Mouse (Mus musculus) CH12.LX (cell line): ENCODE results near the gene Fgfr2. TPM values are rescaled to one million over a fixed set of nuclear protein-coding genes. Genes with fewer than 3 reads are reported as not detected.
"Not testable (repeated sequence)": the region's sequence is repeated elsewhere in the genome, so short reads cannot be mapped to it uniquely, and the experiment has no call there.

Source experiments
- DNase-seq: peaks from one replicate; pipeline ENCODE4 v3.0.0-alpha.2; 2013; ENCODE audit errors: extremely low read depth
- H3K27ac ChIP-seq: 2 replicates; pipeline ENCODE4 v1.5.1; 2012; ENCODE audit warnings: low read depth, mild to moderate bottlenecking, control low read depth, moderate library complexity; ENCODE audit not compliant: insufficient read depth
- H3K27me3 ChIP-seq: replicated peaks from 2 replicates; pipeline ENCODE3; 2012; ENCODE audit warnings: inconsistent platforms
- H3K36me3 ChIP-seq, 2 experiments: replicated peaks in 1 of 2; 2 replicates each; pipeline versions ENCODE3 to v1.6.1; 2012; ENCODE audit warnings: inconsistent platforms in 1 of 2, low read length in 1 of 2, mild to moderate bottlenecking in 1 of 2, mixed read lengths in 1 of 2, moderate library complexity in 1 of 2; ENCODE audit not compliant: control insufficient read depth in 1 of 2, insufficient read depth in 1 of 2
- H3K4me1 ChIP-seq, 2 experiments: 2 replicates each; pipeline ENCODE4 v1.6.1; 2012; ENCODE audit warnings: inconsistent platforms in 1 of 2, moderate library complexity in 1 of 2; ENCODE audit not compliant: insufficient read depth in 2 of 2, control insufficient read depth in 1 of 2
- H3K4me2 ChIP-seq: 2 replicates; pipeline ENCODE4 v1.6.1; 2012; ENCODE audit warnings: low read depth, mild to moderate bottlenecking, control low read depth; ENCODE audit not compliant: poor library complexity, insufficient read depth, severe bottlenecking
- H3K4me3 ChIP-seq, 3 experiments: fragments of 150-350 bp in 1 of 3; sonication (generic) in 1 of 3; replicated peaks in 1 of 3; 2 replicates each; pipeline versions ENCODE3 to v1.5.1; 2011 to 2012; ENCODE audit warnings: low read depth in 2 of 3, low read length in 2 of 3, mild to moderate bottlenecking in 2 of 3, moderate library complexity in 2 of 3, control low read depth in 1 of 3, improper control_type of control experiment in 1 of 3, inconsistent platforms in 1 of 3, mixed read lengths in 1 of 3; ENCODE audit not compliant: poor library complexity in 1 of 3
- H3K79me2 ChIP-seq: replicated peaks from 2 replicates; pipeline ENCODE4 v1.6.1; 2012; ENCODE audit warnings: mild to moderate bottlenecking, moderate library complexity; ENCODE audit not compliant: control insufficient read depth, poor library complexity, insufficient read depth, severe bottlenecking; ENCODE audit errors: extremely low read depth
- H3K9ac ChIP-seq: 2 replicates; pipeline ENCODE4 v1.6.1; 2012; ENCODE audit warnings: low read depth, mild to moderate bottlenecking, control low read depth, moderate library complexity; ENCODE audit not compliant: insufficient read depth
- H3K9me3 ChIP-seq: replicated peaks from 2 replicates; pipeline ENCODE3; 2012; ENCODE audit warnings: low read length, inconsistent platforms, mixed read lengths
- BHLHE40 ChIP-seq: IDR thresholded peaks from 2 replicates; pipeline ENCODE4 v1.6.1; 2011; ENCODE audit warnings: mild to moderate bottlenecking, low read depth, low read length, improper control_type of control experiment
- EP300 ChIP-seq: IDR thresholded peaks from 2 replicates; pipeline ENCODE4 v1.6.1; 2011; ENCODE audit warnings: low read length, improper control_type of control experiment
- HCFC1 ChIP-seq: IDR thresholded peaks from 2 replicates; pipeline ENCODE4 v1.6.1; 2012; ENCODE audit warnings: low read depth, mild to moderate bottlenecking, inconsistent platforms, low read length, improper control_type of control experiment
- KAT2A ChIP-seq: IDR thresholded peaks from 2 replicates; pipeline ENCODE4 v1.6.1; 2012; ENCODE audit warnings: low read length, improper control_type of control experiment, inconsistent platforms; ENCODE audit not compliant: insufficient replicate concordance
- MAFK ChIP-seq: IDR thresholded peaks from 2 replicates; pipeline ENCODE4 v1.6.1; 2011; ENCODE audit warnings: low read length, improper control_type of control experiment; ENCODE audit not compliant: insufficient replicate concordance
- MAX ChIP-seq: IDR thresholded peaks from 2 replicates; pipeline ENCODE4 v1.6.1; 2011; ENCODE audit warnings: low read length, improper control_type of control experiment
- MEF2A ChIP-seq: IDR thresholded peaks from 2 replicates; pipeline ENCODE4 v1.6.1; 2014; ENCODE audit warnings: low read depth, mild to moderate bottlenecking, inconsistent platforms, low read length, improper control_type of control experiment, borderline replicate concordance
- NELFE ChIP-seq: IDR thresholded peaks from 2 replicates; pipeline ENCODE4 v1.6.1; 2011; ENCODE audit warnings: low read depth, low read length, improper control_type of control experiment
- PAX5 ChIP-seq: IDR thresholded peaks from 2 replicates; pipeline ENCODE4 v1.6.1; 2012; ENCODE audit warnings: low read length, inconsistent platforms, mixed read lengths
- POLR2A ChIP-seq: IDR thresholded peaks from 2 replicates; pipeline ENCODE4 v1.6.1; 2011; ENCODE audit warnings: low read depth, mild to moderate bottlenecking, improper control_type of control experiment, low read length
- POLR2AphosphoS2 ChIP-seq: IDR thresholded peaks from 2 replicates; pipeline ENCODE4 v1.6.1; 2011; ENCODE audit warnings: low read depth, low read length, improper control_type of control experiment
- SIN3A ChIP-seq: IDR thresholded peaks from 2 replicates; pipeline ENCODE4 v1.6.1; 2012; ENCODE audit warnings: low read length, improper control_type of control experiment, inconsistent platforms
- SMC3 ChIP-seq: IDR thresholded peaks from 2 replicates; pipeline ENCODE4 v1.6.1; 2011; ENCODE audit warnings: low read depth, low read length, improper control_type of control experiment
- TBP ChIP-seq: conservative IDR thresholded peaks from 2 replicates; pipeline ENCODE4 v1.6.1; 2011; ENCODE audit warnings: low read depth, low read length, improper control_type of control experiment
- TCF12 ChIP-seq: IDR thresholded peaks from 2 replicates; pipeline ENCODE4 v1.6.1; 2014; ENCODE audit warnings: low read depth, mild to moderate bottlenecking, inconsistent platforms, low read length, improper control_type of control experiment
- USF1 ChIP-seq: IDR thresholded peaks from 2 replicates; pipeline ENCODE4 v1.6.1; 2014; ENCODE audit warnings: low read depth, mild to moderate bottlenecking, inconsistent platforms, low read length, improper control_type of control experiment
- dilution Hi-C: fragments of 300-500 bp; cut with MboI; formaldehyde crosslinking; loops from 2 replicates; pipeline ENCODE4 v1.14.3; 2020; ENCODE audit warnings: low sequenced_read_pairs; ENCODE audit not compliant: extremely low pct_unique_long_range_greater_than_20kb, extremely low pct_ligation_motif_present
- in situ Hi-C: fragments of 300-500 bp; cut with MboI; formaldehyde crosslinking; loops from 3 replicates; pipeline ENCODE4 v1.14.3; 2019; ENCODE audit warnings: low sequenced_read_pairs, low pct_ligation_motif_present, low pct_unique_long_range_greater_than_20kb, mixed read lengths
- polyA plus RNA-seq: library from polyadenylated mRNA; unstranded; fragments of >175 nt; gene quantifications from 2 replicates; pipeline ENCODE4 v1.2.1, GENCODE M21; 2012; ENCODE audit warnings: low read depth; ENCODE audit not compliant: insufficient read length
- total RNA-seq, 2 experiments: library from RNA; depleted of rRNA; stranded (reverse); fragments of 300-350 nt in 1 of 2; fragments of >200 nt in 1 of 2; gene quantifications; 2 replicates each; pipeline ENCODE4 v1.2.3; 2012 to 2014

Gene Fgfr2
- total and polyA plus RNA-seq, 3 experiments, result not detected

GRCm38 (mm10) chr7:130669370-130669881 is 2453.7 kb downstream of the Fgfr2 start:
- no peaks in the 10 kb centered on the region for H3K36me3 ChIP-seq
- H3K4me1 ChIP-seq, result 0 out of 4 replicates have a peak, but pooled peaks cover 0 to 5% of the 10 kb centered on the region in 2 experiments
- H3K27me3 ChIP-seq, result peaks cover 43% of the 10 kb centered on the region
- H3K4me3 ChIP-seq, result no peak overlapping the region
- H3K79me2 ChIP-seq, result no peaks in the 10 kb centered on the region
- DNase-seq, result no peak
- H3K4me2 ChIP-seq, result no peak overlapping the region
- H3K9ac ChIP-seq, result no peak overlapping the region
- dilution Hi-C loops (no loop called here), in situ Hi-C loops (no loop called here)
- TF ChIP-seq KAT2A (no peak), USF1 (no peak), TBP (no peak), MEF2A (no peak), MAX (no peak), POLR2A (no peak), BHLHE40 (no peak), HCFC1 (no peak), TCF12 (no peak), POLR2AphosphoS2 (no peak), NELFE (no peak), PAX5 (no peak), EP300 (no peak), SIN3A (no peak)
- no peak overlapping the region for H3K27ac ChIP-seq
- H3K9me3 ChIP-seq, result peaks cover 14% of the 10 kb centered on the region

DNA sequence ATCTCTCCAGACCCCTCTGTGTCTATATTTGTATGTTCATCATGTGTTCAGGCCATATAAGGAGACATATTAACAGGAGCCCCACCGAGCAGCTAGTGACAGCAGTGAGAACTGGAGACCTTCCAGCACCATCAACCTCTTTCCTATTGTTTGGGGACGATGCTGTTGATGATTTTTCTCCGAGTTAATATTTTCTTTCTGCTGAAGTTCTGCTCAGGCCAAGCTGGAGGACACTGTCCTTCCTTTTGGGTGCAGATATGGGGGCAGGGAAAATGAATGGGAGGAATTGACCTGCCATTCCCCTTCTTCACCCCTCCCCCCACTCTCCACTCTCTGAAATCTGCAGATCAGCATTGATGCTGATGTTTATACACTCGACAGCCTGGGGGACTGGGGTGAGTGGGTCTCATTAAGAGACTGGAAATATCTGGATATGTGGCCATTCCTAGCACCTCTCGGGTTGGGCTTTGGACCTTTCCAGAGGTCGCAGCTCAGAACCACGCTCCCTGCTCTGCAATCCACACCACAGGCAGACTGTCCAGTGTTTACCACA is 2454.3 kb downstream of the Fgfr2 start:
- H3K4me1 ChIP-seq, result 0 out of 4 replicates have a peak, but pooled peaks cover 0 to 5% of the 10 kb centered on the region in 2 experiments
- H3K36me3 ChIP-seq, result no peaks in the 10 kb centered on the region
- no peak overlapping the region for H3K4me2 ChIP-seq
- no peak overlapping the region for H3K9ac ChIP-seq
- in situ Hi-C loops (no loop called here), dilution Hi-C loops (no loop called here)
- H3K27ac ChIP-seq, result no peak overlapping the region
- no peak overlapping the region for H3K4me3 ChIP-seq
- peaks cover 21% of the 10 kb centered on the region for H3K9me3 ChIP-seq
- DNase-seq, result no peak
- peaks cover 48% of the 10 kb centered on the region for H3K27me3 ChIP-seq
- no peaks in the 10 kb centered on the region for H3K79me2 ChIP-seq
- TF ChIP-seq EP300, result no peak
- TF ChIP-seq MAFK, result no peak
- no peak for TF ChIP-seq SMC3
- TF ChIP-seq PAX5, result no peak
- TF ChIP-seq, all 38 proteins: peak for 0

GRCm38 (mm10) chr7:130668013-130668412 is 2455.1 kb downstream of the Fgfr2 start:
- Histone ChIP-seq H3K9me3 (peaks cover 21% of the 10 kb centered on the region), H3K27me3 (peaks cover 46% of the 10 kb centered on the region)
- DNase-seq, H3K79me2 ChIP-seq, H3K36me3 ChIP-seq, H3K9ac ChIP-seq, H3K4me1 ChIP-seq, in situ Hi-C loops, H3K27ac ChIP-seq, dilution Hi-C loops, H3K4me2 ChIP-seq, H3K4me3 ChIP-seq: not testable (repeated sequence)
